Mouse (Mus musculus) heart, embryonic 10.5 days (tissue): ENCODE measurements around the gene Arhgap18. TPM values are rescaled to one million over a fixed set of nuclear protein-coding genes. Genes with fewer than 3 reads are reported as not detected.

ENCODE experiments used
- DNase-seq: peaks from one replicate; pipeline ENCODE4 v3.0.0-alpha.2; 2017; ENCODE audit warnings: low spot score
- H3K27ac ChIP-seq: fragments of 300-500 bp; sonication (generic); 2 replicates; pipeline ENCODE4 v1.5.1; 2016; ENCODE audit warnings: mild to moderate bottlenecking
- H3K27me3 ChIP-seq: fragments of 300-500 bp; sonication (generic); 2 replicates; pipeline ENCODE4 v1.6.1; 2016; ENCODE audit warnings: mild to moderate bottlenecking; ENCODE audit not compliant: poor library complexity, insufficient read depth, severe bottlenecking
- H3K36me3 ChIP-seq: fragments of 300-500 bp; sonication (generic); 2 replicates; pipeline ENCODE4 v1.6.1; 2016; ENCODE audit warnings: mild to moderate bottlenecking, moderate library complexity
- H3K4me1 ChIP-seq: fragments of 300-500 bp; sonication (generic); 2 replicates; pipeline ENCODE4 v1.6.1; 2016; ENCODE audit warnings: mild to moderate bottlenecking
- H3K4me3 ChIP-seq: fragments of 300-500 bp; sonication (generic); 2 replicates; pipeline ENCODE4 v1.5.1; 2016; ENCODE audit warnings: mild to moderate bottlenecking, moderate library complexity
- H3K9me3 ChIP-seq: fragments of 300-500 bp; sonication (generic); 2 replicates; pipeline ENCODE4 v1.6.1; 2016; ENCODE audit warnings: mild to moderate bottlenecking, moderate library complexity
- WGBS: fragments of 180-500 bp; shearing (Covaris S2); methylation state at CpG from one replicate; pipeline ENCODE4 v1.1.7; 2016; 5-methylcytosine and 5-hydroxymethylcytosine counted together
- polyA plus RNA-seq: library from polyadenylated mRNA; unstranded; fragments of >200 nt; fragmentation: Nextera tagmentation; extraction: Ambion mirVana; gene quantifications from 2 replicates; pipeline ENCODE4 v1.2.1, GENCODE M21; 2016

The Arhgap18 gene
- polyA plus RNA-seq, 1 experiment from 2014 or later = 12.8 TPM

- no peak for DNase-seq
- Histone ChIP-seq H3K27ac (no peak overlapping the region), H3K9me3 (no peaks in the 10 kb centered on the region), H3K4me3 (no peak overlapping the region), H3K27me3 (no peaks in the 10 kb centered on the region), H3K36me3 (no peaks in the 10 kb centered on the region), H3K4me1 (no peaks in the 10 kb centered on the region)
These were observed 67.1 kb downstream of the Arhgap18 start for GRCm38 (mm10) chr10:26820326-26820725.

- no peaks in the 10 kb centered on the region for H3K9me3 ChIP-seq
- H3K4me1 ChIP-seq = no peaks in the 10 kb centered on the region
- H3K36me3 ChIP-seq = no peaks in the 10 kb centered on the region
- DNase-seq = no peak
- no peak overlapping the region for H3K27ac ChIP-seq
- WGBS = 84% methylated on average over 1 of the region's 1 CpGs
- H3K4me3 ChIP-seq = no peak overlapping the region
- H3K27me3 ChIP-seq = no peaks in the 10 kb centered on the region
These were observed 67.7 kb downstream of the Arhgap18 start for GRCm38 (mm10) chr10:26820936-26821335.

- WGBS = 68% methylated on average over 5 of the region's 5 CpGs
- no peak for DNase-seq
- H3K27me3 ChIP-seq = no peaks in the 10 kb centered on the region
These were observed 70.8 kb downstream of the Arhgap18 start for GRCm38 (mm10) chr10:26823997-26824396.

GRCm38 (mm10) chr10:26825246-26825889, 72.1 kb downstream of the Arhgap18 start:
- H3K9me3 ChIP-seq = no peaks in the 10 kb centered on the region
- no peaks in the 10 kb centered on the region for H3K27me3 ChIP-seq
- no peak overlapping the region for H3K27ac ChIP-seq
- WGBS = 83% methylated on average over 8 of the region's 8 CpGs
- peaks cover 4% of the 10 kb centered on the region; the same call in 1 of the 2 replicates for H3K4me1 ChIP-seq
- no peaks in the 10 kb centered on the region for H3K36me3 ChIP-seq
- H3K4me3 ChIP-seq = no peak overlapping the region
- DNase-seq = no peak

More at GRCm38 (mm10) chr10:26823997-26824396, 70.8 kb downstream of the Arhgap18 start:
- Histone ChIP-seq H3K4me3 (no peak overlapping the region), H3K4me1 (peaks cover 4% of the 10 kb centered on the region; the same call in 1 of the 2 replicates), H3K9me3 (no peaks in the 10 kb centered on the region), H3K27ac (no peak overlapping the region), H3K36me3 (no peaks in the 10 kb centered on the region)

- 37% methylated on average over 5 of the region's 5 CpGs for WGBS
- H3K9me3 ChIP-seq = no peaks in the 10 kb centered on the region
- no peaks in the 10 kb centered on the region for H3K27me3 ChIP-seq
- H3K4me3 ChIP-seq = no peak overlapping the region
- no peaks in the 10 kb centered on the region for H3K36me3 ChIP-seq
- H3K27ac ChIP-seq = no peak overlapping the region
- no peak for DNase-seq
- H3K4me1 ChIP-seq = peaks cover 4% of the 10 kb centered on the region; the same call in 1 of the 2 replicates
These were observed 74.1 kb downstream of the Arhgap18 start for GRCm38 (mm10) chr10:26827315-26827714.

- Histone ChIP-seq H3K27ac (no peak overlapping the region), H3K27me3 (no peaks in the 10 kb centered on the region), H3K4me3 (no peak overlapping the region), H3K9me3 (no peaks in the 10 kb centered on the region), H3K36me3 (no peaks in the 10 kb centered on the region), H3K4me1 (peaks cover 4% of the 10 kb centered on the region; the same call in 1 of the 2 replicates)
- DNase-seq = no peak
- 72% methylated on average over 9 of the region's 9 CpGs for WGBS
These were observed 75.4 kb downstream of the Arhgap18 start for GRCm38 (mm10) chr10:26828412-26829137.

- Histone ChIP-seq H3K27me3 (no peaks in the 10 kb centered on the region), H3K4me1 (peaks cover 4% of the 10 kb centered on the region; the same call in 1 of the 2 replicates), H3K27ac (no peak overlapping the region), H3K36me3 (no peaks in the 10 kb centered on the region), H3K4me3 (no peak overlapping the region), H3K9me3 (no peaks in the 10 kb centered on the region)
- WGBS = 80% methylated on average over 3 of the region's 3 CpGs
- no peak for DNase-seq
These were observed 78.8 kb downstream of the Arhgap18 start for GRCm38 (mm10) chr10:26832068-26832467.

GRCm38 (mm10) chr10:26832669-26833249, 79.5 kb downstream of the Arhgap18 start:
- Histone ChIP-seq H3K4me3 (no peak overlapping the region), H3K9me3 (no peaks in the 10 kb centered on the region)
- WGBS = 92% methylated on average over 3 of the region's 3 CpGs

GRCm38 (mm10) chr10:26833393-26833792, 80.2 kb downstream of the Arhgap18 start:
- no peak overlapping the region for H3K27ac ChIP-seq
- H3K4me1 ChIP-seq = peaks cover under 1% of the 10 kb centered on the region; the same call in 1 of the 2 replicates
- DNase-seq = no peak
- no peaks in the 10 kb centered on the region for H3K27me3 ChIP-seq
- H3K4me3 ChIP-seq = no peak overlapping the region
- no peaks in the 10 kb centered on the region for H3K9me3 ChIP-seq
- no peaks in the 10 kb centered on the region for H3K36me3 ChIP-seq
- WGBS = 75% methylated on average over 3 of the region's 3 CpGs

More at GRCm38 (mm10) chr10:26832669-26833249, 79.5 kb downstream of the Arhgap18 start:
- Histone ChIP-seq H3K4me1 (peaks cover 4% of the 10 kb centered on the region; the same call in 1 of the 2 replicates), H3K27me3 (no peaks in the 10 kb centered on the region), H3K27ac (no peak overlapping the region), H3K36me3 (no peaks in the 10 kb centered on the region)
- no peak for DNase-seq

GRCm38 (mm10) chr10:26849311-26849710, 96.1 kb downstream of the Arhgap18 start:
- Histone ChIP-seq H3K36me3 (no peaks in the 10 kb centered on the region), H3K4me3 (no peak overlapping the region), H3K9me3 (no peaks in the 10 kb centered on the region), H3K4me1 (no peaks in the 10 kb centered on the region), H3K27me3 (no peaks in the 10 kb centered on the region), H3K27ac (no peak overlapping the region)
- DNase-seq = no peak
- WGBS = 88% methylated on average over 4 of the region's 4 CpGs

GRCm38 (mm10) chr10:26849854-26850253, 96.6 kb downstream of the Arhgap18 start:
- DNase-seq = no peak
- 64% methylated on average over 6 of the region's 6 CpGs for WGBS
- no peak overlapping the region for H3K4me3 ChIP-seq

GRCm38 (mm10) chr10:26854556-26855100, 101.4 kb downstream of the Arhgap18 start:
- H3K27ac ChIP-seq = no peak overlapping the region
- 92% methylated on average over 5 of the region's 5 CpGs for WGBS
- no peaks in the 10 kb centered on the region for H3K27me3 ChIP-seq
- H3K36me3 ChIP-seq = no peaks in the 10 kb centered on the region
- no peaks in the 10 kb centered on the region for H3K9me3 ChIP-seq
- no peaks in the 10 kb centered on the region for H3K4me1 ChIP-seq
- no peak for DNase-seq
- H3K4me3 ChIP-seq = no peak overlapping the region

More at GRCm38 (mm10) chr10:26849854-26850253, 96.6 kb downstream of the Arhgap18 start:
- Histone ChIP-seq H3K36me3 (no peaks in the 10 kb centered on the region), H3K9me3 (no peaks in the 10 kb centered on the region), H3K27ac (no peak overlapping the region), H3K4me1 (no peaks in the 10 kb centered on the region), H3K27me3 (no peaks in the 10 kb centered on the region)
